Mouse (Mus musculus) cerebellum, adult 11 months (tissue): ENCODE data around the gene Cchcr1.

Experiments
- DNase-seq: peaks from one replicate; pipeline ENCODE4 v3.0.0; 2022

The Cchcr1 gene

DNA sequence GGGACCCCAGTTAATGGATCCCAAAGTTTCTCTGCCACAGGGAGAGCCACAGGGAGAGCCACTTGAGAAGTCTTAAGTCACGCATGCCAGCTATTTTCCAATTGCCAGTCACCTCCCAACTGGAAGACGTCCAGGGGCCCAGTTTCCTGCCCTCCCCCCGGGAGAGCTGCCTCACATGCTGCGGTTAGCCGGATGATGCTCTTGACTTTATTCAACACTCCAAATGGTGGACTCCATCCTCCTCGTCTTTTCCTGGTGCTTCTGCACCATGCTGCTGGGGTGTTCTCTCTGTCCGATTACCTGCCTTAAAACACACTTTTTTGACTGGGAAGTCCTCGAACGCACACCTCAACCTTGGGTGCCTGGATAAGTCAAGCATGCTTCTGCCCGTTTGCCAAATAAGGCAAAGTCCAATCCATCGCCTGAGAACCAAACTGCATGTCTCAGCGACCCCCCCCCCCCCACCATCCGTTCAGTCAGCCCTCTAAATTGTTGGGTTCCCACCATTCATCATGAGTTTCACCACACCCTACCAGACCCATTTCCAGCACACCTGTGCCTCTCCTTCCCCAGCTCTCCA, 39.4 kb downstream of the Cchcr1 start:
- DNase-seq: no peak

DNA sequence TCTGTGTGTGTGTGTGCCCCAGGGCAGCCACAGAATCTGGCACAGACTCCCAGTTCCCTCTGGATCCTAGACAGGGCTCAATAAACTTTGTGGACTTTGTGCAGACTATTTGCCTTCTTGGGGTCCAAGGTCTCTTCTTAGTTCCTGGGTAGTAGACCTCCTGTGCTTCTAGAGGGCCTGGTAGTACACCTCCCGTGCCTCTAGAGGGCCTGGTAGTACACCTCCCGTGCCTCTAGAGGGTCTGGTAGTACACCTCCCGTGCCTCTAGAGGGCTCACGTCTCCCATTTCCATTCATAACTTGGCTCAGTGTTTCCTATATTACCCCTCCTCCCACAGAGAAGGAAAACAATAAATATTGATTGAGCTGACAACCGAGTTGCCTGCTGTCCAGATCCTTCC, 39.9 kb downstream of the Cchcr1 start:
- DNase-seq: no peak

GRCm38 (mm10) chr17:35557351-35557750, 40.5 kb downstream of the Cchcr1 start:
- DNase-seq: no peak

DNA sequence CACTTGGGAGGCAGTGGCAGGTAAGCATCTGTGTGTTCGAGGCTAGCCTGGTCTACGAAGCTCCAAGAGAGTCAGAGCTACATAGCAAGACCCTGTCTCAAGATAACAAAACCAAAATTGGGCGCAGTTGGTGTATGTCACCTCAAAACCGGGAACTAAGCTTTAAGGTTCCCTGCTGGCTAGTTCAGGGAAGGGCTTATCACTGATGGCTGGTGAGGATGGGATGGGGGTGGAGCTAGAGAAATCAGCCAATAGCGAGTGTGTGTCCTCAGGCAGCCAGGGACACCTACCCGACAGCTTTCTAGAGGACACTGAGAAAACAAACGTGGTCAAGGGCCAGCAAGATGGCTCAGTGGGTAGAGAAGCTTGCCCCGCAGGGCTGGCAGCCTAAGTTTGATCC, 41.3 kb downstream of the Cchcr1 start:
- no peak for DNase-seq

DNA sequence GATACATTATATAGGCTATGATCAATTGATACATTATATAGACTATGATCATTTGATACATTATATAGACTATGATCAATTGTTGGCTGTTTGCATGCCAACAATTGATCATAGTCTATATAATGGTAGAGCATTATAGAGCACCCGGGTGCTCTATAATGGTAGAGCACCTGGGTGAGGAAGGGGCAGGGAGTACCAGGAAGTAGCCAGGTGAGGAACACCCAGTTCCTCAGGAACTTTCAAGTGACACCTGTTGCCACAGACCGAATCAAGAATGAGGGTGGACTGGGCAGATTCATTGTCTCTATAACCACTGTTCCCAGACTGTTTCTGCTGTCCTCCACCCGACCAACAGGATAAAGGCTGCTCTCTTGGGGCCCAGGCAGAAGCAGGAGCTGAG, 50.2 kb downstream of the Cchcr1 start, which contains the start of gene 2300002M23Rik:
TSS of gene 2300002M23Rik (plus strand) at position 301 of the 400 bp plus-strand sequence.
- no peak for DNase-seq

GRCm38 (mm10) chr17:35567767-35568166, 50.9 kb downstream of the Cchcr1 start:
- DNase-seq: no peak

DNA sequence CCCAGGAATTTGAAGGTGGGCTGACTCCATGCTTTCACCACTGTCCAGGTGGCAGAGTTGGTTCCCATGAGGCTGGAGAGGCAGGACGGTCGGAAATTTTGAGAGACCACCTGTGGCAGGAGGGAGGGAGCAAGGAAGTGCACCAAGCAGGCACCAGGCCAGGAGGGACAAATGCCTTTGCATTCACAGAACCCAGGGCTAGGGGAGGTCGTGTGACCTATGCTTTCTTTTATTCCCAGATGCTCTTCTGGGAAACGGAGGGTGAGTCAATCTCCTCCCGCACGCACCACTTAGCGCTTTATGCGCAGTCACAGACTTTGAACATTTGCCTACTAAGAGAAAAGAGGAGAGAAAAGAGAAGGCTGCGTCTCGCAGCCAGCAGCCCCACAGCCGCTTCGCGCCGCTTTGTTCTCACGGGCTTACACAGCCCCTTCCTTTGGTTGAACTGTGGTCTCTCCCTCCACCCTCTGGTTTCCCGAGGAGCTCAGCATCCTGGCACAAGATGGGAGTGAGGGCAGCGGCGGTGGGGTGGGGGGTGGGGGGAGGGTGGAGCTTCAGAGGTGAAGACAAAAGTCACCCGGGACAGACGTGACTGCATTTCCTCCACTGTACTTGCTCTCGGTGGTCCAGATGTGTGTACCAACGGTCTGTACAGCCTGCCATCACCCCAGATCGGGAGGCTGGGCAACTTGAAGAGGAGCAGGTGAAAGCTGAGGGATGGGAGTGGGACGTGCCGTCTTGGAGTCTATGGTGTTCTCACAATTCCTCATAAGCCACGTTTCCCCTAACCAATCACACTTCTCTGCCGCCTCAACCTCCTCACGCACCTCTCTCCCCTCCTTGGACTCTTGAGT, 52.4 kb downstream of the Cchcr1 start:
- DNase-seq: no peak

GRCm38 (mm10) chr17:35570836-35571235, 53.9 kb downstream of the Cchcr1 start:
- no peak for DNase-seq

DNA sequence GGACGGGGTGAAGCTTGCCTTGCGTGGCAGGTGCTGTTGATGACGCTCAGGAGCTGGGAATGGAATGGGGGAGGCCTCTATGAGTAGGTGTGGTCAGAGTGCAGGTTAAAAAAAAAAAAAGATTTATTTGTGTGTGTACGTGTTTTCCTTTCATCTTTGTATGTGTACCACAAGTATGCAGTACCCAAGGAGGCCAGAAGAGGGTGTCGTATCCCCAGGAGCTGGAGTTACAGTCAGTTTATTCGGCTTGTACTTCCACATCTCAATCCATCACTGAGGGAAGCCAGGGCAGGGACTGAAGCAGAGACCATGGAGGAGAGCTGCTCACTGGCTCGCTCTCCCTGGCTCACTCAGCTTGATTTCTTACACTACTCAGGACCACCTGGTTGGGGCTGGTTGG, 54.6 kb downstream of the Cchcr1 start:
- no peak for DNase-seq

GRCm38 (mm10) chr17:35578211-35578610, 61.3 kb downstream of the Cchcr1 start:
- peak; percentile 52 for DNase-seq
